Mouse (Mus musculus) MN1 (cell line): ENCODE measurements around the gene Zbtb2.

ENCODE experiments used
- DNase-seq: peaks from one replicate; pipeline ENCODE4 v3.0.0-alpha.2; 2016; ENCODE audit warnings: low spot score

Gene Zbtb2

DNA sequence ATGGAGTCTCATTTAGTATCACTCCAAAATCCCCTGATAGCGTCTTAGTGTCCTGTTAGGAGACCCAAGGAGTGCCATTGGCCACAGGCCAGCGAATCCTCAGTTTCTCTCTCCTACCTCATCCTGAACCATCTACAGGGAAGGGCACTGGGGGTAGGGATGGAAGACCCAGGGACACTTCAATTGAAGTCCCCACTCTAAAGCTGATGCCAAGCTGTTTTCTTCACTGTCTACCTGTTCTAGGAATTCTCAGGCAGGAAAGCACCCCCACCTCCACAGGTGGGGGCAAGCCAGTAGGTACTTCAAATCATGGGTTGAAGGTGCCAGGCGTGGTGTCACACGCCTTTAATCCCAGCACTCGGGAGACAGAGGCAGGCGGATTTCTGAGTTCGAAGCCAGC lies 3.7 kb downstream of the Zbtb2 start:
- no peak for DNase-seq

DNA sequence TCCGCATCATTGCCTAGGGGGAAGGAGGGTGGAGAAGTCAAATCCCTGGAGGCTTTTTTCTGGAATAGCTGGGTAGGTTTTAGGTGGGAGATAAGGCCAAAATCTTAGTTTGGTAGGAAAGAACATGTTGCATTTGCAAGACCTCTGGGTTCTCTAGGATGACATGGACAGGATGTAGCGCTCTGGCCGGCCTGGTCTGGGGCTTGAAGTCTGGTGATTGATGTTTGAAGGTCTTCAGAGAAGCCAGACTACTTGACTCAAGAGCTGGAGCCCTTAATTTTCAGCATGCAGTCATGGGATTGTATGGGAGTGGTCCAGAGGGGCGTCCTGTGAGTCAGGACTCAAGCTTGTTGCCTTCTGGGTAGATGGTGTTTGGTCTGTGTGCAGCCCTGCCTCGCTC lies 7.2 kb downstream of the Zbtb2 start:
- DNase-seq = no peak

- no peak for DNase-seq
These were observed 11.0 kb downstream of the Zbtb2 start for GRCm38 (mm10) chr10:4376931-4377330.

- no peak for DNase-seq
These were observed 11.4 kb downstream of the Zbtb2 start for GRCm38 (mm10) chr10:4376461-4376860.

GRCm38 (mm10) chr10:4375267-4375666 lies 12.6 kb downstream of the Zbtb2 start:
- DNase-seq = no peak

DNA sequence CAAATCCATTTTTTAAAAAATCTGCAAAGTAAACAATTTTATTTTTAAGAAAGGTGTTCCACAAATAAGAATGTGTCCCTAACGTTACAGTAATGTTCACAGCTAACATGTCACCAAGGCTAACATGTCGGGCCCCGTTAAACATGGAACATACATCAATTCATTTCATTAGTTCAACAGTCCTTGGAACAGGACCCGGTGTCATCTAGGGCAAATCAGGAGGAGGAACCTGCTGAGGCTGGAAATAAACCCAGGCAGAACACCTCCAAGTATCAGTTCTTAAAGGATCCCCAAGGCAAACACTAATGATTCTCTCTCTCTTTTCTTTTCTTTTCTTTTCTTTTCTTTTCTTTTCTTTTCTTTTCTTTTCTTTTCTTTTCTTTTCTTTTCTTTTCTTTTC lies 13.2 kb downstream of the Zbtb2 start:
- DNase-seq = no peak

GRCm38 (mm10) chr10:4374239-4374638 lies 13.7 kb downstream of the Zbtb2 start:
- DNase-seq = no peak

- DNase-seq = no peak
These were observed 14.3 kb downstream of the Zbtb2 start for GRCm38 (mm10) chr10:4373558-4373957.

DNA sequence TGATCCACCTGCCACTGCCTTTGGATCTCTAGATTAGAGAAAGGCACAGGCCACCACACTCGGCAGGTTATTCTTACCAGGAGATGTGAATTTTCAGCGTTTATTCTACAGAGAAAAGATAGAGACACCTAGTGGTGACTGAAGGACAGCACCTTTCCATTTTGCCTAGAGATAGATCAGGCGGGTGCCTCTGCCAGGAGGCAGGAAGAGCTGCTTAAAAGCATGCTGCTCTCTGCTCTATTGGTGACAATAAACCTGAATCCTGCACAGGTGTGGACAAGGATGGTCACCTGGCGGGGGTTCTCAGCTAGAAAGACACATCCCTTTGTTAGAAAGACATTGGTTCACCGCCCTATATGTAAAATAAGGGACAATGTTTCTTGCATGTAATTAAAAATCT lies 15.9 kb downstream of the Zbtb2 start:
- peak; percentile 74 for DNase-seq

GRCm38 (mm10) chr10:4370105-4370504 lies 17.8 kb downstream of the Zbtb2 start:
- no peak for DNase-seq

DNA sequence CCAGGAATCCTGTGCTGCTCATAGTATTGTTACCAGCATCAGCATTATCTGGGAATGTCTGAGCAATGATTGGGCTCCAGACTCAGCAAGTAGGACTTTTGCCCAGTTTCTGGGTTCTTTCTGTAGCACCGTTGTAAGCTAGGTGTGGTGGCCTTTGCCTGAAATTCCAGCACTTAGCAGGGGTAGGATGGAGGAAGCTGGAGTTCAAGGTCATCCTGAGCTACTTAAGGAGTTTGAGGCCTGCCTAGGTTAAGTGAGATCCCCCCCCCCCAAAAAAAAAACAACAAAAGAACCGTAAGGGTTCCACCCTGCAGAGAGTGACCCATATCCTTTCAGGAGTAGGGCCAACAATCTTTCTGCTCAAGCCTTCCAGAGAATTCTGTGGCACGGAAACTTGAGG lies 23.3 kb downstream of the Zbtb2 start:
- DNase-seq = no peak

DNA sequence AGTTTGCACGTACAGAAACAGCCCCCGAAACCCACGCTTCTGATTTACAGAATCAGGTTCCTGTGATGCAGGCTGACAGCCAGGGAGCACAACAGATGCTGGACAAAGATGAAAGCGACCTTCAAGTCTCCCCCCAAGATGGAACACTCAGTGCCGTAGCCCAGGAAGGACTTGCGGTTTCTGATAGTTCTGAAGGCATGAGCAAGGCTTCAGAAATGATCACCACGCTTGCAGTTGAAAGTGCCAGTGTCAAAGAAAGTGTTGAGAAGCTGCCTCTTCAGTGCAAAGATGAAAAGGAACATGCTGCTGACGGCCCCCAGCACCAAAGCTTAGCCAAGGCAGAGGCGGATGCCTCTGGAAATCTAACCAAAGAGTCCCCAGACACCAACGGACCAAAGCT lies 30.5 kb downstream of the Zbtb2 start:
- no peak for DNase-seq

GRCm38 (mm10) chr10:4356640-4357039 lies 31.3 kb downstream of the Zbtb2 start:
- no peak for DNase-seq

- DNase-seq = no peak
These were observed 31.9 kb downstream of the Zbtb2 start for GRCm38 (mm10) chr10:4355882-4356451.

DNA sequence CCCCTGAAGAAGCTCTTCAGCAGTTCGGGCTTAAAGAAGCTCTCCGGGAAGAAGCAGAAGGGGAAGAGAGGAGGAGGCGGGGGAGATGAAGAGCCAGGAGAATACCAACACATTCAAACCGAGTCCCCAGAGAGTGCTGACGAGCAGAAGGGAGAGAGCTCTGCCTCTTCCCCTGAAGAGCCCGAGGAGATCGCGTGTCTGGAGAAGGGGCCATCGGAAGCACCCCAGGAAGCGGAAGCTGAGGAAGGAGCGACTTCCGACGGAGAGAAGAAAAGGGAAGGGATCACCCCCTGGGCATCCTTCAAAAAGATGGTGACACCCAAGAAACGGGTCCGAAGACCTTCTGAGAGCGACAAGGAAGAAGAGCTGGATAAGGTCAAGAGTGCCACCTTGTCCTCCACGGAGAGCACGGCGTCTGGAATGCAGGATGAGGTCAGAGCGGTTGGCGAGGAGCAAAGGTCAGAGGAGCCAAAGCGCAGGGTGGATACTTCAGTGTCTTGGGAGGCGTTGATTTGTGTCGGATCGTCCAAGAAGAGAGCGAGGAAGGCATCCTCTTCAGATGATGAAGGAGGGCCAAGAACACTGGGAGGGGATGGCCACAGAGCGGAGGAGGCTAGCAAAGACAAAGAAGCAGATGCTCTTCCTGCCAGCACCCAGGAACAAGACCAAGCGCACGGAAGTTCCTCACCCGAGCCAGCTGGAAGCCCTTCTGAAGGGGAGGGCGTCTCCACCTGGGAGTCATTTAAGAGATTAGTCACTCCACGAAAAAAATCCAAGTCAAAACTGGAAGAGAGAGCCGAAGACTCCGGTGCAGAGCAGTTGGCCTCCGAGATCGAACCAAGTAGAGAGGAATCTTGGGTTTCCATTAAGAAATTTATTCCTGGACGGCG lies 33.3 kb downstream of the Zbtb2 start:
- no peak for DNase-seq

DNA sequence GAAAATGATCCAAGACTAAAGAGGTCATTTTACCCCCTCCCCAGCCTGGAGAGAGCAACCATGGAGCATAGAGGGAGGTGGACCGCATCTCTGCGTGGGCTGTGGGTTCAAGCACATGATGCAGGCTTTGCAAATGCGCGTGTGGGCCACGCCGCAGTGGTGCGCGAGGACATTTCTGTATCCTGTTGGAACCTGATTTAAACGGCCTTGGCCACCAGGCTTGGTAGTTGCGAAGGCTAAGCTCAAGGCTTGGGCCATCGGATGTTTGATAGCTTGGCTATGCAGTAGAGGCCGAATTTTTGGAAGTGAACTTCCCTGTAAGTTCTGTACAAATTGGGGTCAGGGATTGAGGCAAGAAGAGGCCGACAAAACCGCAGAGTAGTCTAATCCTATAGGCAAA lies 40.3 kb downstream of the Zbtb2 start:
- DNase-seq = no peak

- DNase-seq = no peak
These were observed 40.8 kb downstream of the Zbtb2 start for GRCm38 (mm10) chr10:4347136-4347492.

GRCm38 (mm10) chr10:4346489-4347135 lies 41.3 kb downstream of the Zbtb2 start:
- DNase-seq = peak; percentile 38

DNA sequence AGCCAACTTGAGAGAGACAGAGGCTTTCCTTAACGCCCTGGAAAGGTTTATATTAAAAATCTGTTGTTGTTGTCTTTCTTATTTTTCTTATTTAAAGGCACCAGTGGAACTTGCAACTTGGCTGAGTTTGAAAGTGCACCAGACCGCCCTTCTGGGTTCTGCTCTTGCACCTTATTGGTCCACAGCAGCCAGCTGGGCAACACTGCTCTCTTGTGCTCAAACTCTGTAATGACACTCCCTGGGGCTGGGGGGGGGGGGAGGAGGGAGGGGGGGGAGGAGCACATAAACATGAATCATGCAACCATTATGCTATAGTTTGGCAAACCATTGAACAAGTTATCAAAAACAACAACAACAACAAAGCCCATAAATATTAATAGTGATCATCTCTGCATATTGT lies 46.5 kb downstream of the Zbtb2 start:
- peak; percentile 62 for DNase-seq

DNA sequence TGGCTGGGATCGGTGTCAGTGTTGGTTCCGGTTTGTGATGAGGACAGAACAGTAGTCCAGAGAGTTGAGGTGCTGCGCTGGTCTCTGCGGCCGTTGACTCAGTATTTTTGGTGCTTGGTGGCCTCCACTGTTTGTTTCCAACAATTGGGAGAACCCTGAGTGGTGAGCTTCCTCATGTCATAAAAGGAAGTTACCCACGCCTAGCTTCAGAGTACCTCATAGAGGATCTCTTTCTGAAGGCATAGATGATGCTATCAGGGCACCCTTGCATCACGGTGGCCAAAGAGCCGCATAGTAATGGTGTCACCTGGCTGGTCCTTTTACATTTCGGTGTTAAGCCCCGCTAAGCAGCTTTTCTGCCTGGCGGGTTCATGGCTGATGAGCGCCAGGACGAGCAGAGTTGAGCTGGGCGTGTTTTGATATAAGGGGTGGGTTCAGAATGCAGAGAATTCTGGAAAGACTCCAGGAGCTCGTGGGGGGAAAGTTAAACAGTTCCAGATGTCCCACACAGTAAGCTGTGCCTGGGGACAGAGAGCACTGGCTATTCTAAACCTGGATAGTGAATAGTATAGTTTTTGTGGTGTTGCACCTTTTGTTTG lies 48.9 kb downstream of the Zbtb2 start:
- DNase-seq = no peak

GRCm38 (mm10) chr10:4334039-4334683 lies 53.7 kb downstream of the Zbtb2 start:
- DNase-seq = peak; percentile 72

DNA sequence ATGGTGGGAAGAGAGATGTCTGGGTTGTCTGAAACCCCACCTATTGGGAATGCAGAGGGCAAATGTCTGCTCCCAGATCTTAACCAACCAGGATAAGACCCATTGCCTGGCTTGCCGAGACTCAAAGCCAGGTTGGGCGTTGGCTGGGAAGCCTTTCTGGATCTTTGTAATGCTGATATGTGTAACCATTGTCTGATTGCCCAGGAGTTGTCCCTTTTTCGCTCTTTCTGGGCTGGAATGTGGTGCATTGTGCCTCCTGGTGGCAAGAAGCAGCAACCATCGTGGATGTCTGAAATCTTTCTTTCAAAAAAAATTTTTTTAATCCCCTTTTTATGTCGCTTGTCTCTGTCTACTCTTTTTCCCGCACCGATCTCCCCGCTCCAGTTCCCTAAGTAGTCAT lies 54.6 kb downstream of the Zbtb2 start:
- peak; percentile 51 for DNase-seq
